ENCODE assay signal across 17 mouse cellular contexts in the genomic region with DNA sequence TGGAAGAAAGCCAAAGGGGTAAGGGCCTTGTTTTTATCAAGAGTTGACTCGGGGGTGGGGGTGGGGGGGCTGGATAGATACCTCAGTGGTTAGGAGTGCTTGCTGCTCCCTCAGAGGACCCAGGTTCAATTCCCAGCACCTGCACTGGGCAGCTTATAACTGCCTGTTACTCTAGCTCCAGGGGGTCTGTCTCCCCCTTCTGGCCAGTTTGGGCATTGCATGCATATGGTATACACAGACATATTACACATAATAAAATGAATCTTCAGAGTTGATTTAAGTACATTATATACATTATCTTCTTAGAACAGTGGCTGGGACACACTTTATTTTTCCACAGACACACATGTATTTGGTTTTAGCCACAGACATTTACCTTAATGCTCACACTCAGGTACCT.
A peak's percentile ranks its signal among the peaks of the same experiment; 100 is the strongest.
DNase-seq lines count a peak whose midpoint lies in the region; ATAC-seq and TF ChIP-seq lines count a peak whose summit lies in the region.
"Had no signal": no experiment of that assay in that cellular context is flagged by ENCODE, and none has a peak within 500 bp of the region (broad histone marks: within the 10 kb centered on the region; RNA-seq: fewer than 3 reads in every experiment).

No protein-coding gene starts in this region.

- TF ChIP-seq CTCF in forebrain, postnatal 0 days (IDR thresholded peaks at IDR 0.05; ENCODE audit: low read depth): peak; percentile 47
- peak; percentile 59 for TF ChIP-seq CTCF in liver, embryonic 14.5 days (IDR thresholded peaks at IDR 0.05; ENCODE audit: low read depth)

- no peaks in the 10 kb centered on the region for H3K9me3 ChIP-seq in forebrain, postnatal 0 days (ENCODE audit: low read length)
- peaks cover 18% of the 10 kb centered on the region; the same call in 1 of the 2 replicates for H3K9me3 ChIP-seq in forebrain, embryonic 10.5 days
- H3K9me3 ChIP-seq in liver, embryonic 14.5 days (ENCODE audit: control insufficient read depth, low read length): no peaks in the 10 kb centered on the region; the same call in 1 of the 2 replicates
- H3K9me3 ChIP-seq in liver, embryonic 11.5 days (ENCODE audit: control insufficient read depth, low read length): peaks cover 10% of the 10 kb centered on the region; the same call in 1 of the 2 replicates

- DNase-seq in forebrain, postnatal 0 days: no peak
- no peak for DNase-seq in forebrain, embryonic 10.5 days (ENCODE audit: extremely low spot score, low spot score)
- DNase-seq in liver, embryonic 14.5 days (ENCODE audit: low read depth in 3 of 3, low spot score in 3 of 3): no peak
- DNase-seq in liver, embryonic 11.5 days (ENCODE audit: low spot score): no peak
- DNase-seq in 416B (ENCODE audit: low read depth) (peak; percentile 5), ZHBTc4 (ENCODE audit: low read depth, low spot score) (peak; percentile 48)
- no peak for DNase-seq in urinary bladder, postnatal 36 days (ENCODE audit: low spot score in 2 of 2)
- DNase-seq in urinary bladder, adult 2 months (ENCODE audit: low spot score): no peak
- DNase-seq: cerebellum, postnatal 10 days; heart, postnatal 36 days; kidney, adult 8-10 months; kidney, postnatal 36 days; liver; lung, postnatal 10 days had no signal

- H3K4me1 ChIP-seq in forebrain, postnatal 0 days (ENCODE audit: insufficient read depth): no peaks in the 10 kb centered on the region
- no peaks in the 10 kb centered on the region for H3K4me1 ChIP-seq in forebrain, embryonic 10.5 days
- no peaks in the 10 kb centered on the region for H3K4me1 ChIP-seq in liver, embryonic 14.5 days (replicated peaks; ENCODE audit: control insufficient read depth in 2 of 2, insufficient read depth in 2 of 2, low read length in 1 of 2)
- no peaks in the 10 kb centered on the region for H3K4me1 ChIP-seq in liver, embryonic 11.5 days (replicated peaks; ENCODE audit: control insufficient read depth, insufficient read depth, low read length)
- H3K4me1 ChIP-seq: forebrain, embryonic 13.5 days; heart, embryonic 13.5 days had no signal

- WGBS in forebrain, postnatal 0 days: 100% methylated on average over 1 of the region's 1 CpGs
- 90% methylated on average over 1 of the region's 1 CpGs for whole genome bisulfite sequencing in forebrain, embryonic 10.5 days
- 63% methylated on average over 1 of the region's 1 CpGs for WGBS in liver, embryonic 14.5 days (ENCODE audit: insufficient replicate concordance)
- 83% methylated on average over 1 of the region's 1 CpGs for WGBS in liver, embryonic 11.5 days

- no peak for TF ChIP-seq EP300 in liver, embryonic 14.5 days (IDR thresholded peaks at IDR 0.05; ENCODE audit: low read depth)

- no peak overlapping the region for H3K4me2 ChIP-seq in forebrain, postnatal 0 days (ENCODE audit: low read depth)
- no peak overlapping the region for H3K4me2 ChIP-seq in liver, embryonic 14.5 days (ENCODE audit: low read depth)
- no peak overlapping the region for H3K4me2 ChIP-seq in liver, embryonic 11.5 days
- H3K4me2 ChIP-seq: forebrain, embryonic 13.5 days; heart, embryonic 13.5 days had no signal

- no peak overlapping the region for H3K4me3 ChIP-seq in forebrain, postnatal 0 days (ENCODE audit: low read depth, low read length)
- no peak overlapping the region for H3K4me3 ChIP-seq in forebrain, embryonic 10.5 days
- H3K4me3 ChIP-seq in liver, embryonic 14.5 days (ENCODE audit: insufficient read depth in 1 of 2, low read depth in 2 of 2, low read length in 2 of 2): no peak overlapping the region
- H3K4me3 ChIP-seq in liver, embryonic 11.5 days (ENCODE audit: low read depth, low read length): no peak overlapping the region
- H3K4me3 ChIP-seq: forebrain, embryonic 13.5 days; heart, embryonic 13.5 days had no signal

- H3K27me3 ChIP-seq in forebrain, postnatal 0 days (ENCODE audit: insufficient read depth, low read length): no peaks in the 10 kb centered on the region
- H3K27me3 ChIP-seq in forebrain, embryonic 10.5 days (ENCODE audit: poor library complexity, severe bottlenecking): no peaks in the 10 kb centered on the region
- no peaks in the 10 kb centered on the region for H3K27me3 ChIP-seq in liver, embryonic 14.5 days (ENCODE audit: control insufficient read depth, insufficient read depth, low read length)
- no peaks in the 10 kb centered on the region for H3K27me3 ChIP-seq in liver, embryonic 11.5 days (replicated peaks; ENCODE audit: control insufficient read depth, insufficient read depth, low read length)
- H3K27me3 ChIP-seq: forebrain, embryonic 13.5 days; heart, embryonic 13.5 days had no signal

- no peak overlapping the region for H3K9ac ChIP-seq in forebrain, postnatal 0 days
- no peak overlapping the region for H3K9ac ChIP-seq in liver, embryonic 14.5 days (replicated peaks)
- H3K9ac ChIP-seq in liver, embryonic 11.5 days (ENCODE audit: low read depth, low read length): no peak overlapping the region
- H3K9ac ChIP-seq: forebrain, embryonic 13.5 days; heart, embryonic 13.5 days had no signal

- no peak for ATAC-seq in forebrain, postnatal 0 days
- ATAC-seq in liver, embryonic 14.5 days (ENCODE audit: insufficient read depth): no peak
- no peak for ATAC-seq in liver, embryonic 11.5 days (replicated peaks; ENCODE audit: low FRiP score)
- ATAC-seq: forebrain, embryonic 13.5 days; hindbrain, embryonic 16.5 days had no signal

- H3K27ac ChIP-seq in forebrain, postnatal 0 days (ENCODE audit: low read depth, low read length): no peak overlapping the region
- H3K27ac ChIP-seq in forebrain, embryonic 10.5 days: no peak overlapping the region
- H3K27ac ChIP-seq in liver, embryonic 14.5 days: no peak overlapping the region
- H3K27ac ChIP-seq in liver, embryonic 11.5 days (ENCODE audit: low read depth, low read length): no peak overlapping the region
- H3K27ac ChIP-seq: forebrain, embryonic 13.5 days; heart, embryonic 13.5 days had no signal

- H3K36me3 ChIP-seq in forebrain, postnatal 0 days (ENCODE audit: insufficient read depth): no peaks in the 10 kb centered on the region
- no peaks in the 10 kb centered on the region for H3K36me3 ChIP-seq in forebrain, embryonic 10.5 days (replicated peaks)
- no peaks in the 10 kb centered on the region for H3K36me3 ChIP-seq in liver, embryonic 14.5 days (replicated peaks; ENCODE audit: control insufficient read depth, insufficient read depth, low read depth)
- no peaks in the 10 kb centered on the region for H3K36me3 ChIP-seq in liver, embryonic 11.5 days (ENCODE audit: control insufficient read depth, insufficient read depth, low read length)
- H3K36me3 ChIP-seq: heart, embryonic 13.5 days had no signal

Comparison
In these comparisons a context has a peak if more than half of its experiments do, and no peak if none do; other contexts are left out.
1. DNase-seq: peak in 416B (single experiment) and ZHBTc4 (single experiment); none in forebrain, postnatal 0 days (single experiment), forebrain, embryonic 10.5 days (single experiment), liver, embryonic 14.5 days (0 of 3), liver, embryonic 11.5 days (single experiment), urinary bladder, postnatal 36 days (0 of 2) and urinary bladder, adult 2 months (single experiment).